Mouse (Mus musculus) embryo, embryonic 11 days (tissue): ENCODE measurements at regions not wholly inside any gene's neighbourhood (a gene's known extent, or its start where the extent isn't known, plus 50 kb on each side); places are given as distances from the start of the nearest gene placed in this dataset.
A peak's percentile ranks its signal among the peaks of the same experiment; 100 is the strongest.

Experiments used
- DNase-seq: peaks from one replicate; pipeline ENCODE4 v3.0.0-alpha.2; 2015

DNA sequence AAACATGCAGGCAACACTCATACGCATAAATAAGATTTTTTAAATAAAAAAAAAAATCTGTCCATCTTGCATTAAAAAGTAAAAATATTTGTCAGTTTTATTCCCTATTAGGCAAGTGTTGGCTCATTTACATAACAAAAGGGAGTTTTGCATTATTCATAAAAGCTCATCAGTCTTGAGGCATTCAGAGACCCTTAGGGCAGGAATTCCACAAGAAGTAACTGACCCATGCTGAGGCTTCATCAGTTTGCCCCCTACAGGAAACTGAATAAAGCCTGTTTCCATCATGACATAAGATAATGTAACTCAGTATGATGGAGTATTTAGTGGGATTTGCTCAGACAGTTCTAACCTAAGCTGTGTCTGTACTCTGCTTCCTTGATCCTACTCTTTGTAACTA, 81.2 kb upstream of the Mms22l start:
- no peak for DNase-seq

DNA sequence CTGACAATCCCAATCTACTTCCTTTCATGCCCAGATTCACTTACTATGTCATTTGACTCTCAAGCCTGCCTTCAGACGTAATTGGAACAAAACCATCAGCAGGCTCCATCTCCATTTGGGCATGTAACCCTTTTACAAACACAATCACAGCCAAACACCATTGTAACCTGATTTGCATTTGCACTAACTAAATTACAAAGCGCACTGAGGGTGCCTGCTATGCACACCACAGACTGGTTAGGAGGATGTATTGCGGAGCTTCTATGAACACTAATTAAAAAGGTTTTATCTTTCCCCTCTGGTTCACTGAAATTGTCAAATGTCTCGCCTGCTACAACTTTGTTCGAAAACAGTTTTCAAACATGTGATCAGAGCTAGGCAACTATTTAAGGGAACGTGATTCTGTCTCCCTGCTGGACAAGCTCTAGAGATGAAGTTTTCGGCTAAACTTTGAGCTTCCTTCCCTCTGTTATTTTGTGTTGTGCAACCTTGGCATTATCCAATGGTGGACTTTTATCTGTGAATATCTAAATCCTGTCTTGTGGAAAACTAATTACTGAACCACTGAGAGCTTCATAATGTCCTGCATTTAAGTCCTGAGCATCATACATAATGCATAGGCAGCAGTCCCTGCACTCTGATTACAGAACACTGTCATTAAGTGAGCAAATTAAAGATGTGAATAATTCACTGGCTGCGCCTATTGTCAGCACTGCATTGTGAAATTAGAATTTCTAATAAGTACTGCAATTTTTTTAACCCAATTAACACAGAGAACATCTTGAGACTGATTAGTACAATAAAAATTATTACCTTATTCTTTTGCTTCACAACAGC, 66.9 kb upstream of the Mms22l start:
- DNase-seq: peak; percentile 22

DNA sequence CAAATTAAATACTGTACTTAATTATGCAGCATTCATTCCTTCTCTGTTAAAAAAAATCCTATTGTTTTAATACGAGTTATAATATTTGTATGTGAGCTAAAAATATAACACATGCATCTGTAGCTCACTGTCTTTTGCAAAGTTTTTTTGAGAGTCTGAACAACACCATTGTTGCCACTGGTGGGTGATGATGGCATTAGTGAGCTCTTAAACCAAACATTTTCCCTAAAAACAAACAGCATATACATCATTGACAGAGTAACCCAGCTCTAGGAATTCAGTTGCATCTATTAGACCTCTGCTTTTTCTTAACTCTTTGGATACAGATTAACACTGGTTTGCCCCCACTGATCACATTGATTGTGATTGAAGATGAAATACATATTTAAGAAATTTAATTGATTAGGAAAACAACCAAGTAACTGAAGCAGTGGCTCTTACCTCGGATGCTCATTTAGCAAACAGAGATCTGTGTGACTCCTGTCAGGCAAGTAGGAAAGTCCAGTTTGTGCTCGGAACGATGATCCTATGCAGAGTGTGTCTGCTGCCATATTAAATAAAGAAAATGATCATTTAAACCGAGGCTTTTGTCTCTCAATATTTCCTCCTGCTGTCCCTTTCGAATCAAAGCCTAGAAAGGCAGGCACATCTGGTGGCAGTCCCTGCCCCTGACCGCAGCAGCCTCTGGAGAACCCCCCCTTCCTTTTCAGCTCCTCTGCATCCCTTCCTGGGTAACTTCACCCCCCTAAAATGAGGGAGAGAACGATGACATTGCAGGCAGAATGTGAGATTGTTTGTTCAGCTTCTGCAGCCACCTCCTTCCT, 66.1 kb upstream of the Mms22l start:
- DNase-seq: no peak

DNA sequence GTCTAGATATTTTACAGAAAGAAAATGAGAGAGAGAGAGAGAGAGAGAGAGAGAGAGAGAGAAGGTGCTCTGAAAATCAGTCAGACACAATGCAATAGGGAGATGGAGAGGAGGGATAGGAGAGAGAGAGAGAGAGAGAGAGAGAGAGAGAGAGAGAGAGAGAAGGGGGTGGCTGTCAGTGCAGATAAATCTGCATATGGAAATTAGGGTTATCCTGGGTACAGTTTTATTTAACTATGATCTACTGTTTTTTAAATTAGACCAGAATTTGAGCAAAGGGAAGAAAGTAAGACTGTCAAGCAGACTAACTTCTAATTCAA, 65.5 kb upstream of the Mms22l start:
- no peak for DNase-seq

DNA sequence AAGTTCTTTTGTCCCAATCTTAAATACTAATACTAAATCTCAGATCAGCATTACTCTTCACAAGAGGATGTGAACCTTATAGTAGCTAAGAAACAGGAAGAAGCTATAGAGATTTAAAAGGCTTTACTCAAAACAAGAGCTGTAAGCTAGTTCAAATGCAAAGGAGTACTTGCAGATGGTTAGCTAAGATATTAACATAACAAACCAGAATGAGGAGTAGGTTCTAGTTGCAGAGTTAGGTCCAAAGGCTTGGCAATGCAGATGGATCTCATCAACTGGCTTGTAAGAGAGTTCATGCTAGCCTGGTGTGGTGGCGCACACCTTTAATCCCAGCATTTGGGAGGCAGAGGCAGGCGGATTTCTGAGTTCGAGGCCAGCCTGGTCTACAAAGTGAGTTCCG, 59.0 kb upstream of the Mms22l start:
- DNase-seq: no peak
